Mouse (Mus musculus) c-Kit-negative CD71-positive TER-119-positive erythroid progenitor cells, embryonic 14.5 days (primary cell): Measurements from ENCODE around the gene Efna5.

ENCODE experiments used
- DNase-seq: peaks from one replicate; pipeline ENCODE4 v3.0.0-alpha.2; 2013; ENCODE audit warnings: low read depth, low spot score

Gene Efna5

DNA sequence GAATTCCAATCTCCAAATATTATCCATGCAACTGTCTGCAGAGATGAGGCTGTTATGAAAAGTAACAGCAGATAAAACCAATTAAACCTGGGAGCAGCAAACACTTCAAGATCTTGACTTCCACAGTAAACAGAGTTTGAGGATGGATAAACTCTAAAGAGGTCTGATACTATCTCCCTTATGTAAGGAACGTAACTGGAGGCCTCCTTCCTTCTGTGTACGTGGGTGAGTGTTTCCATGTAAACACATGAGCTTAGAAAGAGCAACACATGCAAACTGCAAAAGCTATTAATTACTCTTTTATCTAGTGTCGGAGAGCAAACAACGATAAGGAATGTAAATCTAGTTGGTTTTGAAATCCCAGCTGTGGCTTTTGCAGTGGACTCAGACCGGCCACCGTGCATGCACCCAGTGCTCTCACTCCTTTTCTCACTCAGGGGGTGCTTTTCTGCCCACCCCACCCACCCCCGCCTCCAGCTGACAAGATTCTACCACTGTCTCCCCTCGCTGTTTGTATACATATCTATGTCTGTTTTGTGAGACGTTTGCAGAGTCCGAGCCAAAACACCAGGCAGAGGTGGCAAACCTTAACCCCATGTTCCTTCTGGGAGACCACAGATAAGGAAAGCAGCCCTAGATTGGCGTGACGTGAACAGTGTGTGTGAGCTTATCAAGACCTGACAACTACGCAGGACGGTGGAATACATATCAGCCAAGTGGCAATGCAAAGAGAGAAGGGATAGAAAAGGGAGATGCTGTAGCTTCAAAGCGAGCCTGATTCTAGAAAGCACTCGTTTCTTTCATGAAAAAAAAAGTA is 132.1 kb downstream of the Efna5 start:
- peak; percentile 56 for DNase-seq

GRCm38 (mm10) chr17:62747381-62747780 is 133.7 kb downstream of the Efna5 start:
- DNase-seq = no peak

DNA sequence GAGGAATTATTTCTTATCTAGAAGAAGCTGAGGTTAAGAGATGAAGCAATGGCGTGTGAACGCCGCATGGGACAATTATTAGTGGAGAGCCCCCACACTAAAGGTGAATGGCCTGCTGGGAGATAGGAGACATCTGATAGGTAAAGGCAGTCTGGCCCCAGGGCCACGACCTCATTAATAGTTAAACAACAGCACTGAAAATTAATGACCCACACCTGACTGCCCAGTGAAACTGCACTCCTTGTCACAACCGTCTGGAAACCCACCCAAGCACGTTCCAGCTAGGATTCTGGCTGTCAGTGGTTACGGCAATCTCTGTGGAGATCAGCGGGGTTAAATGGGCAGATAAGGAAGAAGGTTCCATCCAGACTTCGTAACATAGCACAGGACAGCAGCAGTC is 134.3 kb downstream of the Efna5 start:
- no peak for DNase-seq

- DNase-seq = no peak
Observed at GRCm38 (mm10) chr17:62745286-62745685, 135.8 kb downstream of the Efna5 start.

- no peak for DNase-seq
Observed at GRCm38 (mm10) chr17:62744239-62744638, 136.9 kb downstream of the Efna5 start.

DNA sequence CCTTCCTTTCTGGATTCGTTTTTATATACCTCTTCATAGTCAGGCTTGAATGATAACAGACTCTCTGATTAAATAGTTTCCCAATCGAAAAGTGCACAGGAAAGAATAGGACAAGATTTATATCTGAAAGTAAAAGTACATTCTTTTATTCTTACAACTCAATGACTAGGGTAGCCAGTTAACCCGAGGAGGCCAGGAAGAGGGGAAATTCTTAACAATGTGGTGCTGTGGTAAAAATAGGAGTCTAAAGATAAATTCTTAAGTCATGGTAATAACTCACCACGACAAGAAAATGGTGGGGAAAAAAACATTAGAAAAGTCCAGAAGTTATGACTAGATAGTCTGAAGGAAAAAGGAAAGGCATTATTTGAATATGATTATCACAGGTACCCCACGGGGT is 139.4 kb downstream of the Efna5 start:
- no peak for DNase-seq

DNA sequence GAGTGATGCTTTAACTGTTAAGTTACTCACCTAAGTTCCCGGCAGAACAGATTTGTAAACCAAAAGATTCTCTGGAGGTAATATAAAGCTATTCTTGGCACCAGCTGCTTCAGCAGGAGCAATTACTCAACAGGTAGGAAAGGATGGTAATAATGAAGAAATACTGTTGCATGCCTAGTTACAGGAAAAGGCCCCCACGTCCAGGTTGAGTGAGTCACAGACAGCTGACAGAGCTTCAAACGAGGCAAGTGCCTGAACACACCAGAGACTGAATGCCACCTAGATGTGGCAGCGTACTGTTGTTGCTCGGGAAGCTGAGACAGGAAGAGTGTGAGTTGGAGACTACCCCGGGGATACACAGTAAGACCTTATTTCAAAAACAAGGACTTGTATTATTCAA is 140.1 kb downstream of the Efna5 start:
- DNase-seq = no peak

- DNase-seq = no peak
Observed at GRCm38 (mm10) chr17:62739993-62740392, 141.1 kb downstream of the Efna5 start.

DNA sequence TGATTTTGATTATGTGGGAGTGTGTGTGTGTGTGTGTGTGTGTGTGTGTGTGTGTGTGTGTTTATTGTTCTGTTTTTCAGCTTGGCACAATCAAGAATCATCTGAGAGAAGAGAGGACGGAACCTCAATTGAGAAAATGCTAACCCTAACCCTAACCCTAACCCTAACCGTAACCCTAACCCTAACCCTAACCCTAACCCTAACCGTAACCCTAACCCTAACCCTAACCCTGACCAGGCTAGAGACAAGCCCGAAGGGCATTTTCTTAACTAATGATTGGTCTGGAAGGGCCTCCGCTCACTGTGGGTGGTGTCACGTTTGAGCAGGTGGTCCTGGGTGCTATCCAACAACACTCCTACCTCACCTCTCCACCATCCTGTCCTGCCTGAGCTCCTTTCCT is 143.7 kb downstream of the Efna5 start:
- no peak for DNase-seq

DNA sequence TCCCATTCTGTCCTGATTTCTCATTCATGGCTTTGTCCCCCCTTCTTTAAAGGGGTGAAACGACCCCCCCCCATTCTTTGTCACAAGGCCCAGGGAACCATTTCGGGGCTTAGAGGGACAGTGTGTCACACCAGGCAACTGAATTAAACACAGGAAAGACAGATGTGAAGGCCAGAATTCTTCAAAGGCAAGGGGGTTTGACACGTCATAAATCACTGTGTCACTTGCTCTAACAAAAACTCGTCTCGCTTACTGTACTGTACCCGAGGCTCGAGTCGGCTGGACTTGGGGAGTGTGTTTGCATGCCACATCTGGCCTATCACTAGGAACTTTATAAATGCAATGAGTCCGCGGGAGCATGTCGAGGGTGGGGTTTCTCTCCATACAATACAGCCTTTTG is 145.2 kb downstream of the Efna5 start:
- DNase-seq = no peak

- DNase-seq = no peak
Observed at GRCm38 (mm10) chr17:62734901-62735300, 146.2 kb downstream of the Efna5 start.

DNA sequence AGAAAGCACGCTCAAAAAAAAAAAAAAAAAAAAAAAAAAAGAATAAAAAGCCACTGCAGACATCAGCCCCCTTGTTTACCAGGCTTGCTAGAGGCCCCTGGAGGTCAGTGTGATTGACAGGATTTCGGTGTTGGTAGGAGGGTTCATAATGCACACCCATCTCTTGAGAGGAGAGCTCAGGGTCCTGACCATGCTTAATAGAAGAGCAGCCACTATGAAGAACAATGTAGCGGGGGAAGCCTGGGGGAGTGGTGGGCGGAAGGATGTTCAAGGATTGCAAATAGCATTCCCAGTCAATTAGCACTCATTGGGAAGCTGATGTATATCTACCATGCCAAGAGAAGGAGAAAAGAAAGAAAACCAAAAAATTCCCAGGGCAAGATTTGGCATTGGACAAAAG is 147.1 kb downstream of the Efna5 start:
- DNase-seq = no peak

GRCm38 (mm10) chr17:62729754-62730470 is 151.2 kb downstream of the Efna5 start:
- DNase-seq = no peak

GRCm38 (mm10) chr17:62728142-62728917 is 152.8 kb downstream of the Efna5 start:
- no peak for DNase-seq

- DNase-seq = no peak
Observed at GRCm38 (mm10) chr17:62726102-62726501, 155.0 kb downstream of the Efna5 start.

DNA sequence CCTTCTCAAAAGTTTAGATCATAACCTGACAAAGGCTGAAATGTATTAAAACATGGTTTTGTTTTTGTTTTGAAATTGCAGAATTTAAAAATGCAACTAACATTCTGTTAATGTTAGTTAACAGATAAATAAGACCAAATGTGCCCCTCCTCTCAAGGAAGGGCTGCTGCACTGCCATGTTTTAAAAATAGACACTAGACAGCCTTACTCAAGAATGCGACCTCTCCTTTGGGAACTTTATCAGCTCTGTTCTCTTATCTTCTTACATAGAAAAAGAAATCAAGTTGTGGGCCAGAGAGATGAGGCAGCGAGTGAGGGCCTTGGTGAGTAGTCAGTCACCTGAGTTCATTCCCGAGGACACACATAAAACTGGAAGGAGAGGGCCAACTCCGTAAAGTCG is 158.2 kb downstream of the Efna5 start:
- DNase-seq = no peak

DNA sequence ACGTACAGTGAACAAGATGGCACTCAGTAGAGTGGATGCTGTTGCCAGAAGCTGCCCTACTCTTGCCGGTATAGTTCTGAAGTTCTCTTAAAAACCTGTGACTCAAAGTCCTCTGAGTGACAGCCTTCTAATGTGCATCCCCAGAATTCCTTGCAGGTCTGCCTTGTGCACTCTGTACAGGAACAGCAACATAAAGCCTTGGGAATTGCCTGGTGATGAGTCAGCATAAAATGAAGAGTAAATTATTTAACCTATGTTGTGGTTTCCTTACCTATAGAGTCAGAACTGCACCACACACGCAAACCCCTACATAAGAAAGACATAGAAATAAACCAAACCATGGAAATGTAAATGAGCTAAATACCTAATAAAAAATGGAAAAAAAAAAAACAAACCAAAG is 159.5 kb downstream of the Efna5 start:
- DNase-seq = no peak

DNA sequence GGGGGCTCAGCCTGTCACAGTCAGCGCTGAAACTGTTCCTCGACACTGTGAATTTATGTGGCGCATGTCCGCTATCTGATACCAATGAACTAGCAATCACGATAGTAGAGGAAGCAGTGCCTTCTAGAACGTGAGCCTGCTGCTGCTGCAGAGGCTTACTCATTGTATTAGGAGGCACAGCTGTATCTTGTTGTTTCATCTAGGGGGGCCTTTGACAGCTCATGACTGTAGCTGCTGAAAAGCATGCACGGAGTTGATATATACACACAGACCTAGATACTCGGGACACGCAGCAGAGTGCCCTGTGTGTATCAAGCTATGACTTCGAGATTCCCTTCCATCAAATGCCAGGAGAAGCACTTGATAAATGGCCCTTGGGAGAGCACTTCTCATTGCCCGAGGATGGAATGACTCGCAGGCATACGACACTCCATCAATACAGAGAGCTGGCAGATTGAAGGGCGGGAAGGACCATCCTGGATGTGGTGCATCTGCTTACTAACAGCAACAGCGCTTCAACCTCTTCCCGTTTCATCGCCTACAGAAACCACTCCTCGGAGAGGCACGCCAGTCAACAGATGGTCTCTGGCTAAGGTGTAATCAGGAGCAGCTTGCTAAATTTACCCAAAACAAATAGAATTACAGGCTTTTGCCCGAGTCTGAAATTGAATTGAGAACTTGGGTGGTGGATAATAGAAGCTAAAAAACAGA is 160.2 kb downstream of the Efna5 start:
- no peak for DNase-seq

DNA sequence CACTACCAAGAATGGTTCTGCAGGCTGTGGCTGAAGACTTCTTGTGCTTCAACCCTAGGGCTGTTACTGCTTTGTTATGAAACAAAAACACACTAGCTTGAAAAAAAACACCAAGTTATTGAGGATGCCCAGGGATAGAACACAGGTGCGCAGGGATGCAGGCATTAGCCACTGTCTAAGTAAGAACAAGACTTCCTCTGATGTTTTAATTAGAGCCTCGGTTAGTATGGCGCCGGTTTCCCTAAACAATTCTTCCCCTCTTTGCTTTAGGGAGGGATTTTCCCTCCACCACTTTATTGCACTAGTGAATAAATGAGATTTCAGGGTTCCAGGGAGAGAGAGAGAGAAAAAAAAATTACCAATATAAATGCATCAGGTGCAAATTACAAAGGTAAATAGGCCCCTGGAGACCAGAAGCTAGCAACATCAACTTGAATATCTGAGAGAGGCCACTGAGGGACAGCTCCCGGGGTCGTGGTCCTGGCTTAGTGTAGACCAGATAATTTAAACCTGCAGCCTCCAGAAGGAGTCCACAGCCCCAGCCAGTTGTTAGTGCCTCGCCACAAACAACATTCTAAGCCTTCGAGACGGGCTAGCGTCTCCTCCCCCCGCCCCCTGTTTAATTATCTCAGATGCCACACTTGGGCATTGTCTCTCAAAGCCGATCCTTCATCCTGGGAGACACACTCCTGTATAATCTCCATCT is 163.5 kb downstream of the Efna5 start:
- no peak for DNase-seq

DNA sequence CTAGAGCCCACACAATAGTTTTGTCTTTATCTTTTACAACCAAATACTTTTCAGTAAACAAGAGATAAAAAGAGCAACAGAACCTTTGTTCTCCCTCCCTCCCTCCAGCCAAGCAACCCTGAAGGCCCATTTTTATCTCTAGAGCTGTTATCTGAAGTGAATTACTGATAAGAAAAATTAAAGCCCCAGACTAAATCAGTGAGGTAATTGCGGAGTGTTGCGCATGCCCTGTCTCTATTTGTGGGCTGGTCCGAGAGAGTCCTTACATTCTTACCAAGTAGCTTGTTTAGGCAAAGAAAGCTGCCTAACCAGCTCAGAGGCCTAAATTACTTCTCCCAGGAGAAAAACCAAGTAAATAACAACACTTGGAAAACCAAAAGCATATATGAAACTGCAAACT is 167.7 kb downstream of the Efna5 start:
- no peak for DNase-seq

- DNase-seq = no peak
Observed at GRCm38 (mm10) chr17:62706418-62706817, 174.7 kb downstream of the Efna5 start.
